9 mouse cellular contexts compared by ENCODE assay signal in the genomic region with DNA sequence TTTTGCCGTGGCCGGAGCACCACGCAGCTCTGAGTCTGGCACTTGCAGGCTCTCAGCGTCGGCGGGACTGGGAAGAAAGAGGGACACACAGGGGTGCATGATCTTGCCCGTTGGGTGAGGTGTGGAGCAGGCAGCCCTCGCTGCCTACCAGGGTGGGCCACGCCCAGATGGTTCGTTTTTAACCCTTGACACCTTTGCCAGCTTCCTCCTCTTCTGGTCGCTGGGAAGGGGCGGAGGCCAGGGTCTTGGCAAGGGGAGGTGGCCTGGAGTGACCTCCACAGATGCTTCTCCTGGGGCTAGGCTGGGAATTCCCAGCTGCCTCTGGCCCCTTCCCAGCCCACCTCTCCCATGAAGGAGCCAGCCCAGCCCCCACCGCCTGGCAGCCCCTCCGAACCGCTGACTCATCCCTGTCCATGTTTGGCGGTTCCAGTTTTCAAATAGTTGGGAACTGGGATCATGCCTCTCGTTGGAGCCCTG. TPM values are rescaled to one million over a fixed set of nuclear protein-coding genes. Genes with fewer than 3 reads are reported as not detected.
DNase-seq lines count a peak whose midpoint lies in the region; ATAC-seq lines count a peak whose summit lies in the region.
"Had no signal": no experiment of that assay in that cellular context is flagged by ENCODE, and none has a peak within 500 bp of the region (broad histone marks: within the 10 kb centered on the region; RNA-seq: fewer than 3 reads in every experiment).

No protein-coding gene starts in this region.

- H3K9ac ChIP-seq in midbrain, embryonic 11.5 days (ENCODE audit: low read length), result no peak overlapping the region
- H3K9ac ChIP-seq in midbrain, embryonic 14.5 days (replicated peaks; ENCODE audit: low read length), result no peak overlapping the region
- H3K9ac ChIP-seq in forebrain, embryonic 13.5 days, result peak overlapping the region; percentile 14; the same call in 1 of the 2 replicates
- H3K9ac ChIP-seq in lung, embryonic 15.5 days, result peak overlapping the region; percentile 21; the same call in 1 of the 2 replicates

- H3K27ac ChIP-seq in midbrain, embryonic 11.5 days (ENCODE audit: low read depth, low read length), result no peak overlapping the region
- no peak overlapping the region for H3K27ac ChIP-seq in midbrain, embryonic 14.5 days (replicated peaks; ENCODE audit: low read depth, low read length)
- H3K27ac ChIP-seq in forebrain, embryonic 13.5 days, result peak overlapping the region; percentile 40
- H3K27ac ChIP-seq in lung, embryonic 15.5 days, result peak overlapping the region; percentile 94

- DNase-seq in midbrain, embryonic 11.5 days (ENCODE audit: low spot score, missing footprints), result peak; percentile 82
- no peak for DNase-seq in midbrain, embryonic 14.5 days
- DNase-seq in heart, postnatal 4 days, result peak; percentile 88
- DNase-seq in right cerebral cortex, postnatal 36 days (ENCODE audit: low spot score in 2 of 2), result no peak
- DNase-seq in natural killer cell, adult 2 months (ENCODE audit: low spot score in 2 of 2), result no peak
- DNase-seq in spleen, postnatal 4 days (ENCODE audit: low spot score in 2 of 2), result no peak

- H3K27me3 ChIP-seq in midbrain, embryonic 11.5 days (ENCODE audit: control insufficient read depth, insufficient read depth, low read length), result no peaks in the 10 kb centered on the region
- no peaks in the 10 kb centered on the region for H3K27me3 ChIP-seq in midbrain, embryonic 14.5 days (ENCODE audit: control insufficient read depth, insufficient read depth, low read length)
- no peaks in the 10 kb centered on the region for H3K27me3 ChIP-seq in forebrain, embryonic 13.5 days
- H3K27me3 ChIP-seq in lung, embryonic 15.5 days, result no peaks in the 10 kb centered on the region

- no peak for ATAC-seq in midbrain, embryonic 11.5 days (ENCODE audit: low FRiP score)
- no peak for ATAC-seq in midbrain, embryonic 14.5 days (ENCODE audit: low FRiP score, low TSS enrichment)
- ATAC-seq in forebrain, embryonic 13.5 days, result no peak
- ATAC-seq in lung, embryonic 15.5 days (ENCODE audit: borderline replicate concordance, extremely low read depth, low FRiP score, low TSS enrichment), result no peak

- H3K36me3 ChIP-seq in midbrain, embryonic 11.5 days (ENCODE audit: control insufficient read depth, insufficient read depth, low read length), result no peaks in the 10 kb centered on the region
- H3K36me3 ChIP-seq in midbrain, embryonic 14.5 days (ENCODE audit: control insufficient read depth, insufficient read depth, low read length), result no peaks in the 10 kb centered on the region
- no peaks in the 10 kb centered on the region for H3K36me3 ChIP-seq in forebrain, embryonic 13.5 days (ENCODE audit: poor library complexity, severe bottlenecking)
- H3K36me3 ChIP-seq in lung, embryonic 15.5 days, result no peaks in the 10 kb centered on the region

- no peaks in the 10 kb centered on the region for H3K9me3 ChIP-seq in midbrain, embryonic 11.5 days (ENCODE audit: control insufficient read depth, low read length)
- no peaks in the 10 kb centered on the region for H3K9me3 ChIP-seq in midbrain, embryonic 14.5 days (ENCODE audit: control insufficient read depth, low read length)
- H3K9me3 ChIP-seq in forebrain, embryonic 13.5 days (replicated peaks), result no peaks in the 10 kb centered on the region
- no peaks in the 10 kb centered on the region for H3K9me3 ChIP-seq in lung, embryonic 15.5 days

- H3K4me1 ChIP-seq in midbrain, embryonic 11.5 days (ENCODE audit: control insufficient read depth, insufficient read depth, low read length), result peaks cover 25% of the 10 kb centered on the region
- H3K4me1 ChIP-seq in midbrain, embryonic 14.5 days (ENCODE audit: control insufficient read depth, insufficient read depth, low read length), result peaks cover 15% of the 10 kb centered on the region
- H3K4me1 ChIP-seq in forebrain, embryonic 13.5 days, result peaks cover 44% of the 10 kb centered on the region
- H3K4me1 ChIP-seq in lung, embryonic 15.5 days, result peaks cover 92% of the 10 kb centered on the region

- H3K4me2 ChIP-seq in midbrain, embryonic 11.5 days, result no peak overlapping the region
- H3K4me2 ChIP-seq in midbrain, embryonic 14.5 days (ENCODE audit: low read length), result no peak overlapping the region; the same call in 1 of the 2 replicates
- H3K4me2 ChIP-seq in forebrain, embryonic 13.5 days, result peak overlapping the region; percentile 32
- peak overlapping the region; percentile 51 for H3K4me2 ChIP-seq in lung, embryonic 15.5 days

- H3K4me3 ChIP-seq in midbrain, embryonic 11.5 days (ENCODE audit: low read depth, low read length), result no peak overlapping the region
- H3K4me3 ChIP-seq in midbrain, embryonic 14.5 days (replicated peaks; ENCODE audit: low read depth, low read length), result no peak overlapping the region
- H3K4me3 ChIP-seq in forebrain, embryonic 13.5 days, result no peak overlapping the region
- H3K4me3 ChIP-seq in lung, embryonic 15.5 days, result peak overlapping the region; percentile 11; the same call in 1 of the 2 replicates

- WGBS in midbrain, embryonic 11.5 days, result 28% methylated on average over 17 of the region's 17 CpGs
- 23% methylated on average over 17 of the region's 17 CpGs for WGBS in midbrain, embryonic 14.5 days
- WGBS in forebrain, embryonic 13.5 days, result 28% methylated on average over 16 of the region's 17 CpGs
- 12% methylated on average over 16 of the region's 17 CpGs for WGBS in lung, embryonic 15.5 days

RNA-seq across cellular contexts. Expression of gene Hspg2, which starts 8.2 kb away (rescaled TPM):
- 9.6 and 11.2 TPM in 2 replicates for polyA plus RNA-seq in midbrain, embryonic 11.5 days (2014; fragmentation: Nextera tagmentation; extraction: Ambion mirVana)
- polyA plus RNA-seq in midbrain, embryonic 14.5 days (2014; fragmentation: Nextera tagmentation; extraction: Ambion mirVana), result 2.0 and 7.6 TPM in 2 replicates
- polyA plus RNA-seq in forebrain, embryonic 13.5 days (2015; fragmentation: Nextera tagmentation; extraction: Ambion mirVana), result 4.8 and 6.5 TPM in 2 replicates
- total RNA-seq in heart, postnatal 4 days (2021), result 100 to 1,000 TPM; 467 to 506 TPM
- 32.0 and 32.1 TPM in 2 replicates for polyA plus RNA-seq in lung, embryonic 15.5 days (2015; fragmentation: Nextera tagmentation; extraction: Ambion mirVana)

RNA-seq across cellular contexts. Expression of gene 1700013G24Rik, which starts 23.7 kb away (rescaled TPM):
- not detected in 2 replicates for polyA plus RNA-seq in midbrain, embryonic 11.5 days (2014; fragmentation: Nextera tagmentation; extraction: Ambion mirVana)
- polyA plus RNA-seq in midbrain, embryonic 14.5 days (2014; fragmentation: Nextera tagmentation; extraction: Ambion mirVana), result not detected in 2 replicates
- polyA plus RNA-seq in forebrain, embryonic 13.5 days (2015; fragmentation: Nextera tagmentation; extraction: Ambion mirVana), result not detected in 2 replicates
- total RNA-seq in heart, postnatal 4 days (2021), result not detected
- polyA plus RNA-seq in lung, embryonic 15.5 days (2015; fragmentation: Nextera tagmentation; extraction: Ambion mirVana), result not detected in 2 replicates
- total RNA-seq: layer of hippocampus, postnatal 10 days had no signal

RNA-seq across cellular contexts. Expression of gene Cela3b, which starts 46.5 kb away (rescaled TPM):
- not detected in 2 replicates for polyA plus RNA-seq in midbrain, embryonic 11.5 days (2014; fragmentation: Nextera tagmentation; extraction: Ambion mirVana)
- not detected in 2 replicates for polyA plus RNA-seq in midbrain, embryonic 14.5 days (2014; fragmentation: Nextera tagmentation; extraction: Ambion mirVana)
- not detected in 2 replicates for polyA plus RNA-seq in forebrain, embryonic 13.5 days (2015; fragmentation: Nextera tagmentation; extraction: Ambion mirVana)
- not detected for total RNA-seq in heart, postnatal 4 days (2021)
- polyA plus RNA-seq in lung, embryonic 15.5 days (2015; fragmentation: Nextera tagmentation; extraction: Ambion mirVana), result 0.16 and 0.94 TPM in 2 replicates
- total RNA-seq: layer of hippocampus, postnatal 10 days had no signal

Comparison
In these comparisons a context has a peak if more than half of its experiments do, and no peak if none do; other contexts are left out.
1. DNase-seq: peak in midbrain, embryonic 11.5 days (single experiment) and heart, postnatal 4 days (single experiment); none in midbrain, embryonic 14.5 days (single experiment), right cerebral cortex, postnatal 36 days (0 of 2), natural killer cell, adult 2 months (0 of 2) and spleen, postnatal 4 days (0 of 2).
2. H3K27ac ChIP-seq: peak in forebrain, embryonic 13.5 days (single experiment) and lung, embryonic 15.5 days (single experiment); none in midbrain, embryonic 11.5 days (single experiment) and midbrain, embryonic 14.5 days (single experiment).
3. H3K4me2 ChIP-seq: peak in forebrain, embryonic 13.5 days (single experiment) and lung, embryonic 15.5 days (single experiment); none in midbrain, embryonic 11.5 days (single experiment) and midbrain, embryonic 14.5 days (single experiment).
4. H3K9ac ChIP-seq: peak in forebrain, embryonic 13.5 days (single experiment) and lung, embryonic 15.5 days (single experiment); none in midbrain, embryonic 11.5 days (single experiment) and midbrain, embryonic 14.5 days (single experiment).